Mouse (Mus musculus): ENCODE measurements around the gene Camsap3.

GRCm38 (mm10) chr8:3576211-3576960 lies 10.7 kb upstream of the Camsap3 start:
- no peak for TF ChIP-seq EP300 (IDR thresholded peaks at IDR 0.05)
- TF ChIP-seq CTCF (IDR thresholded peaks at IDR 0.05), result no peak

All from lung, postnatal 0 days (tissue).